Mouse (Mus musculus): ENCODE measurements around the gene Ccl1.

DNA sequence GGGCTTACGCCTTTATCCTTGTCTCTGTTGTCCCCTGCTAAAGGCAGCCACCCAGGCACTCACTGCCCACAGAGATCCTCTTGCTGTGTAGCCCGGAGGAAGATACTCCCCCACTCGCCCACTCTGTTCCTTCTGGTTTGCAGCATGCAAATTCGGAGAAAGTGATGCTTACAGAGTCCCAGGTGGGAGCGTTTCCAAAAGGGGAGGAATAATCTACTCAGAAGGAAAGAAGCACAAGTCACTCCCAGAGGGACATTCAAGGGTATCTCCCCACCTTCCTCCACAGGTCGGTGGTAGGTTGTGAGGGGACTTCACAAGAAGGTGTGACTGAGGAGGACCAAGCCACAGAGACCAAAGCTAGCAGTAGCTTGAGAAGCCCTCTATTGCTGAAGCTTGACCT, 100.3 kb downstream of the Ccl1 start:
- TF ChIP-seq CTCF (conservative IDR thresholded peaks at IDR 0.05 in 1 of 2, IDR thresholded peaks at IDR 0.05 in 1 of 2; ENCODE audit: low read depth in 2 of 2, low read length in 2 of 2) = no peak
- TF ChIP-seq TCF12 (IDR thresholded peaks at IDR 0.05; ENCODE audit: low read depth, low read length) = 0 out of 2 replicates have a peak, but pooled peaks have one; percentile 50
- TF ChIP-seq POLR2A (IDR thresholded peaks at IDR 0.05; ENCODE audit: low read depth, low read length) = no peak
- TF ChIP-seq KAT2A (IDR thresholded peaks at IDR 0.05; ENCODE audit: insufficient replicate concordance, low read length) = no peak
- TF ChIP-seq NELFE (IDR thresholded peaks at IDR 0.05; ENCODE audit: low read depth, low read length) = no peak
- peak; percentile 71 for TF ChIP-seq EP300 (IDR thresholded peaks at IDR 0.05; ENCODE audit: low read length)
- TF ChIP-seq TBP (conservative IDR thresholded peaks at IDR 0.05; ENCODE audit: low read depth, low read length) = no peak
- TF ChIP-seq ZMIZ1 (IDR thresholded peaks at IDR 0.05; ENCODE audit: low read depth, low read length) = no peak

Measured in CH12.LX (cell line).